Mouse (Mus musculus): ENCODE results near the gene Vsx1.

Vsx1 gene

DNA sequence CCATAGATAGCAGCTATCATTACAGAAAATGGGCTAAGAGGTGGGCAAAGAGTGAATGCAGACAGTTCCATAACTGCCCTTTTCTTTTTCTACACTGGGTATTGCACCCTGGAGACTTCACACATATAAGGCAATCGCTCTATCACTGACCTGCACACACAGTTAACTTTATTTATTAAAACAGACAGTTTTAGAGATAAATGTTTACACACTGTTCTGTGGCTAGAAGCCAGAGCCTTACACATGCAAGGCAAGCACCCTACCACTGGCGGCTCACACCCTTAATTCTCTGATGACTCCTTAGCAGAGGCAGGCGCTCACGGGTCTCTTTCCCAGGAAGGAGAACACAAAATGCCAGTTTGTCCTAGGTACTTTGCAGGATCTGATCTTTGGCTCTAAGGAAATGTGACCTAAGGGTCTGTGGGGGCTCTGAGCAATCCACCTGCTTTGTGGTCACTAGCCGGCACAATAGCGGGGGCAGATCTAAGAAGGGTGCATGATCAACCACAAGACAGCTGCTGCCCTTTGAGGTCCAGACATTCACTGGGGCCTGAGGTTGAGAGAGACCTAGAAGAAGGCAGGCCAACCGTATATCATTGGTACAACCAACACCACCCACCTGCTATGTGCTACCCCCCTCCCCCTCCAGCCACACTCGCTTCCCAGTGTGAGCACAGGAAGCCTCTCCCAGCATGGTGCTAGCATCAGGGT lies 42.6 kb downstream of the Vsx1 start:
- DNase-seq (ENCODE audit: low spot score), result no peak

DNA sequence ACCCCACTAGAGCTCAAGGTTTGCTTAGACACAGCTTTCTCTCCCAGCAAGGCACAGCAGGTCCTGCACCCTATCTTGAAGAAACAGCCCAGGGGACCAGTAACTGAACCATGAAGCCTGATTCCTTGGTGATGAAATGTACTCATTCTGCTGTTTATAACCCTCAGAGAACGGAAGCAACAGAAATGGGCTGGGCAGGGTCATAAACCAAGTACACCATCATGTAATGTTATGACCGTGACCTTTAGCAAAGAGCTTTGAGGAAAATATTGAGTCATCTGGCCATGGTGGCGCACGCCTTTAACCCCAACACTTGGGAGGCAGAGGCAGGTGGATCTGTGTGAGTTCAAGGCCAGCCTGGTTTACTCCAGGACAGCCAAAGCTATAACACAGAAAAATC lies 43.9 kb downstream of the Vsx1 start:
- DNase-seq (ENCODE audit: low spot score), result no peak

DNA sequence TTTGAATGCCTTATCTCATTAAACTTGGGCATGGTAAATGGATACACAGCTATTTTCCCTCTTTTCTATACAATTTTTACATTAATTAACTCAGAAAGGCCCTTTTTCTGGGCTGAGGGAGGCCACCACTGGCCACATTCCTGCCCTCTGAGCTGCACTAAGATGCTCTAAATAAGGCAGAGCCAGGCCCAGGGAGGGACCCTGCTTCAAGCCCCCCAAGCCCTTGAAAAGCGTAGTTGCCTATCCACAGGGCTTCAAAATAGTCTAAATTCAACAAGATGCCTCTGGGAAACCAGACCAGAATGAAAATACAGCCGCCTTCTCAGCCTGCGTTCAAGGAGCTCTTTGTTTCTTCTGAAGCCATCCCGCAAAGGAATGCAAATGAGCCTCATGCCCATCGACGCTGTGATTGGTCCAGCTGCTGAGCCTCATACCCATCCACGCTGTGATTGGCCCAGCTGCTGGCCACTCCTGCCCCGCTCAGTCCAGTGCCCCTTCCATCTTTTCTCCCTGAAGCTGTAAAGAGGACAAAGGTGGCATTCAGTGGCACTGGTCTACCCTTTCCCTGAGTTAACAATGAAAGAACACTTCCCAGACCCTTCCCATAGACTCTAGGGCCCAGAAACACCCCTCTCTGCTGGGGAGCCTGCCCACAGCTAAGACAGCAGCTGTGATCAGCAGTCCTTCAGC lies 45.3 kb downstream of the Vsx1 start:
- DNase-seq (ENCODE audit: low spot score), result no peak

DNA sequence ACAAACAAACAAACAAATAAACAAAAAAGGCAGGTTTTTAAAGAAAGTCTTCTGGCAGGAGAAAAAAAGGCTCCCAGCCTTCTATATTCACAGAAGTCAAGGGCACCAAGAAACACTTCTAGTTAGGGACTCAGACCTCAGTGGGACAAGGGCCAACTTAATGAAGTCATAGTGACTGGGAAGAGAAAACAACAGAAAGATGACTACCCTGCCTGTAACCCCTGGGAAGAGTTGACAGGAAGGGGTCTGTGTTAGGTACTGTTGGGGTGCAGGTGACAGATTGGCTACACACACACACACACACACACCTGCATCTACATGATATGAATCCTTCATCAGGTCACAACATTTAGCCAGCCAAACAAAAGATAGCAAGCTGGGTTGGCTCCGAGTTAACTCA lies 46.0 kb downstream of the Vsx1 start:
- DNase-seq (ENCODE audit: low spot score), result no peak

DNA sequence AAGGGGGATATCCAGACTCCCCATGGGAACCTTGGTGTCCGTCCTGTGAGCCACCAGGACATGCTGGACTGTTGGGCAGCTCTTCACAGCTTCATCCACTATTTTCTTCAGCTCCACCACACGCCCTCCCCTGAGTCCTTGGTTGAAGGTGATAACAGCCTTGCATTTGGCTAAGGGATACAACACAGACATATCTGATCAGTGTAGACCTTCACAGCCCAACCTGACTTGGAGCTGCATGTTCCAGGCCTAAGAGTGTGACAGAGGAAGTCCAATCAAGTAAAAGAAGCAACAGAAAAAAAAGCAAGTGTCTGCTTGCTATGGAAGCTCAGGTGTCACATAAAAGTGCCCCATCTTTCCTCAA lies 50.8 kb downstream of the Vsx1 start:
- DNase-seq (ENCODE audit: low spot score), result no peak

DNA sequence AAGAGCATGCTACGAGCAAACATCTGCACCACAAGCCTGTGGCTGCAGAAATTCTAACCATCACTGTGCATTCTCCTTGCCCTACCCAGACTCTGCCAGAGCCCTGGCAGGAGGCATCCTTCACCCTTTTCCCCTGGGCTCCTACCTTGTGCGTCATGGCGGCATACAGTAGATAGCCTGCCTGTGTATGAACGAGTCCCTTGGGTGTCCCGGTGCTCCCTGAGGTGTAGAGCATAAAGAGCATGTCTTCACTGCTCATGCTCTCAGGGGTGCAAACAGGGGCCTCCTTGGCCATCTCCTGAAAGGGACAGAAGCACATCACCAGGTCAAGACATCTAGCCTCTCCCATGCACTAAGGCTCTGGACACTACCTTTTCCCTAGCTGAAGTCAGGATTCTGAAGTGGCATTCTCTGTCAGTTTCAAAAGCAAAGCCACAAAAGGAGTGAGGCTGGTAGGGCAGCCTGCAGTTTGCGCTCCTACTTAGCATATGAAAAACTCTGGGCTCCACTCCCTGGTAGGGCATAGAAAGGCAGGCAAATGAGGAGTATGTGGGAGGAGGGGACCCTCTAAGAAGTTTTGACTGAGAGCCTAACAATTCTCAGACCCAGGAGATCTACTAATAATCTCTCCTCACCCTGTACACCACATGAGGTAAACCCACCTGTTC lies 51.3 kb downstream of the Vsx1 start:
- no peak for DNase-seq (ENCODE audit: low spot score)

DNA sequence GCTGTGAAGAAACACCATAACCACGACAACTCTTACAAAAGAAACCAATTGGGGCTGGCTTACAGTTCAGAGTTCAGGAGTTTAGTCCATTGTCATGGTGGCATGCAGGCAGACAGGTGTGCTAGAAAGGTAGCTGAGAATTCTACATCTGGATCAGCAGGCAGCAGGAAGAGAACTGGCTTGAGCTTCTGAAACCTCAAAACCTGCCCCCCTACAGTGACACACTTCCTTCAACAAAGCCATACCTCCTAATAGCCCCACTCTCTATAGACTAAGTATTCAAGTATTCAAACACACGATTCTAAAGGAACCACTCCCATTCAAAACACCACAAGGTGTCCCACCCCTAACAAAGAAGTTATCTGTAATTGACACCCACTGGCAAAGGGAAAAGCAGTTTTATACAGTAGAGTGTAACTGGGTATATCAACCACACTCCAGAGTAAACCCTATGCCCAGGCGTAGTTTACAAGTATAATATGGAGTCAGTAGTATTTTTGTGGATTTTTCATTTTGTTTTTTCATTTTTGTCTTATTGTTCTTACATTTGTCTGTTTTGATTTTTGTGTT lies 53.2 kb downstream of the Vsx1 start:
- DNase-seq (ENCODE audit: low spot score), result no peak
